Comparison of ENCODE assay signal across 11 mouse cellular contexts in the genomic region with DNA sequence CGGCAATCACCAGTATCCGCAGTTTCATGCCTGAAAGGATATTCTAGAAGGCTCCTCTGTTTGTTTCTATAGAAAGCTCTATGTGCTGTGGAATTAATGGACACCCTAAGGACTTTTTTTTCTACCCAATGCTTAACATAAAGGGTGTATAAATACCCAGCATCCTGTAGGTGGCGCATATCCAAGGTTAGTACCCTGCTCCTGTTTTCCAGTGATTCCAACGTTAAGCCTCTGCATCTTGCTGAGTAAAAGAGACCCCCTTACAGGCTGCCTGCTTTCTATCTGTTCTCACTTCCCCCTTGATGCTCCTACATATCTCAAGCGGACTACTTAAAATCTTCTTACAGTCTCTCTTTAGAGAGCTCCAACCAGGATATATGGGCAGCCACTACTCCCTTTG.
A peak's percentile ranks its signal among the peaks of the same experiment; 100 is the strongest.
DNase-seq lines count a peak whose midpoint lies in the region; ATAC-seq and TF ChIP-seq lines count a peak whose summit lies in the region.
"Had no signal": no experiment of that assay in that cellular context is flagged by ENCODE, and none has a peak within 500 bp of the region (broad histone marks: within the 10 kb centered on the region; RNA-seq: fewer than 3 reads in every experiment).

No protein-coding gene starts in this region.

- WGBS in hindbrain, embryonic 10.5 days: 28% methylated on average over 5 of the region's 5 CpGs
- 30% methylated on average over 5 of the region's 5 CpGs for WGBS in hindbrain, embryonic 13.5 days
- WGBS in hindbrain, embryonic 12.5 days: 30% methylated on average over 5 of the region's 5 CpGs
- WGBS in midbrain, postnatal 0 days: 24% methylated on average over 5 of the region's 5 CpGs
- WGBS in intestine, embryonic 15.5 days: 29% methylated on average over 5 of the region's 5 CpGs

- H3K9me3 ChIP-seq in hindbrain, embryonic 10.5 days: no peaks in the 10 kb centered on the region
- H3K9me3 ChIP-seq in hindbrain, embryonic 13.5 days: no peaks in the 10 kb centered on the region
- H3K9me3 ChIP-seq in hindbrain, embryonic 12.5 days (replicated peaks): 0 out of 2 replicates have a peak, but pooled peaks cover 3% of the 10 kb centered on the region
- H3K9me3 ChIP-seq in midbrain, postnatal 0 days (ENCODE audit: low read length): no peaks in the 10 kb centered on the region
- no peaks in the 10 kb centered on the region for H3K9me3 ChIP-seq in intestine, embryonic 15.5 days
- H3K9me3 ChIP-seq: heart, embryonic 15.5 days had no signal

- no peaks in the 10 kb centered on the region for H3K27me3 ChIP-seq in hindbrain, embryonic 10.5 days (ENCODE audit: insufficient read depth, poor library complexity, severe bottlenecking)
- no peaks in the 10 kb centered on the region for H3K27me3 ChIP-seq in hindbrain, embryonic 13.5 days
- no peaks in the 10 kb centered on the region for H3K27me3 ChIP-seq in hindbrain, embryonic 12.5 days
- no peaks in the 10 kb centered on the region for H3K27me3 ChIP-seq in midbrain, postnatal 0 days (ENCODE audit: insufficient read depth, low read length)
- no peaks in the 10 kb centered on the region for H3K27me3 ChIP-seq in intestine, embryonic 15.5 days (replicated peaks)
- H3K27me3 ChIP-seq: heart, embryonic 15.5 days had no signal

- no peak overlapping the region for H3K27ac ChIP-seq in hindbrain, embryonic 10.5 days
- H3K27ac ChIP-seq in hindbrain, embryonic 13.5 days: no peak overlapping the region
- no peak overlapping the region for H3K27ac ChIP-seq in cortical plate, adult 2 months (ENCODE audit: insufficient read depth, low read length)
- H3K27ac ChIP-seq in hindbrain, embryonic 12.5 days: no peak overlapping the region
- H3K27ac ChIP-seq in midbrain, postnatal 0 days (ENCODE audit: low read depth, low read length): no peak overlapping the region
- H3K27ac ChIP-seq in intestine, embryonic 15.5 days: no peak overlapping the region
- H3K27ac ChIP-seq: heart, embryonic 15.5 days; liver, embryonic 14.5 days had no signal

- peak; percentile 35; the same call in 1 of the 2 replicates for TF ChIP-seq CTCF in cortical plate, adult 2 months (IDR thresholded peaks at IDR 0.05; ENCODE audit: extremely low read depth, insufficient read depth, low read length)
- peak; percentile 79 for TF ChIP-seq CTCF in midbrain, postnatal 0 days (IDR thresholded peaks at IDR 0.05)

- ATAC-seq in hindbrain, embryonic 13.5 days (ENCODE audit: low FRiP score): no peak
- ATAC-seq in hindbrain, embryonic 12.5 days (ENCODE audit: low FRiP score): no peak
- ATAC-seq in midbrain, postnatal 0 days (ENCODE audit: low FRiP score): no peak
- ATAC-seq in erythroblast, adult 5-6 weeks (replicated peaks; ENCODE audit: low FRiP score, poor library complexity, severe bottlenecking): no peak
- no peak for ATAC-seq in intestine, embryonic 15.5 days

- no peaks in the 10 kb centered on the region for H3K4me1 ChIP-seq in hindbrain, embryonic 10.5 days (replicated peaks)
- H3K4me1 ChIP-seq in hindbrain, embryonic 13.5 days (replicated peaks): no peaks in the 10 kb centered on the region; the same call in 1 of the 2 replicates
- no peaks in the 10 kb centered on the region for H3K4me1 ChIP-seq in cortical plate, adult 2 months (ENCODE audit: control insufficient read depth, insufficient read depth, low read length)
- H3K4me1 ChIP-seq in hindbrain, embryonic 12.5 days: no peaks in the 10 kb centered on the region
- no peaks in the 10 kb centered on the region for H3K4me1 ChIP-seq in midbrain, postnatal 0 days (ENCODE audit: insufficient read depth, low read length)
- H3K4me1 ChIP-seq in intestine, embryonic 15.5 days (replicated peaks): no peaks in the 10 kb centered on the region
- H3K4me1 ChIP-seq: heart, embryonic 15.5 days had no signal

- no peak overlapping the region for H3K9ac ChIP-seq in hindbrain, embryonic 13.5 days
- no peak overlapping the region for H3K9ac ChIP-seq in hindbrain, embryonic 12.5 days
- no peak overlapping the region for H3K9ac ChIP-seq in midbrain, postnatal 0 days (replicated peaks; ENCODE audit: low read length, poor library complexity, severe bottlenecking)
- no peak overlapping the region for H3K9ac ChIP-seq in intestine, embryonic 15.5 days
- H3K9ac ChIP-seq: heart, embryonic 15.5 days; liver, embryonic 14.5 days had no signal

- no peaks in the 10 kb centered on the region for H3K36me3 ChIP-seq in hindbrain, embryonic 10.5 days
- H3K36me3 ChIP-seq in hindbrain, embryonic 13.5 days: no peaks in the 10 kb centered on the region
- no peaks in the 10 kb centered on the region for H3K36me3 ChIP-seq in hindbrain, embryonic 12.5 days
- H3K36me3 ChIP-seq in midbrain, postnatal 0 days (ENCODE audit: insufficient read depth, low read length): no peaks in the 10 kb centered on the region
- no peaks in the 10 kb centered on the region for H3K36me3 ChIP-seq in intestine, embryonic 15.5 days
- H3K36me3 ChIP-seq: heart, embryonic 15.5 days had no signal

- H3K4me3 ChIP-seq in hindbrain, embryonic 10.5 days: no peak overlapping the region
- no peak overlapping the region for H3K4me3 ChIP-seq in hindbrain, embryonic 13.5 days
- H3K4me3 ChIP-seq in cortical plate, adult 2 months (ENCODE audit: insufficient read depth, low read length): no peak overlapping the region
- H3K4me3 ChIP-seq in hindbrain, embryonic 12.5 days: no peak overlapping the region
- H3K4me3 ChIP-seq in midbrain, postnatal 0 days (ENCODE audit: low read depth, low read length): no peak overlapping the region
- H3K4me3 ChIP-seq in intestine, embryonic 15.5 days (replicated peaks): no peak overlapping the region
- H3K4me3 ChIP-seq: heart, embryonic 15.5 days had no signal

- DNase-seq in hindbrain, embryonic 10.5 days (ENCODE audit: low spot score): peak; percentile 35
- DNase-seq in midbrain, postnatal 0 days (ENCODE audit: low spot score): peak; percentile 86
- DNase-seq in B cell, adult 2 months: no peak
- DNase-seq: cerebellum, adult 8-10 months had no signal

- H3K4me2 ChIP-seq in hindbrain, embryonic 13.5 days: no peak overlapping the region
- H3K4me2 ChIP-seq in hindbrain, embryonic 12.5 days (replicated peaks): 0 out of 2 replicates have a peak overlapping the region, but pooled peaks have one; percentile 6
- peak overlapping the region; percentile 34 for H3K4me2 ChIP-seq in midbrain, postnatal 0 days (ENCODE audit: low read depth, low read length, poor library complexity, severe bottlenecking)
- no peak overlapping the region for H3K4me2 ChIP-seq in intestine, embryonic 15.5 days (replicated peaks)
- H3K4me2 ChIP-seq: heart, embryonic 15.5 days had no signal

- TF ChIP-seq POLR2A in cortical plate, adult 2 months (IDR thresholded peaks at IDR 0.05; ENCODE audit: extremely low read depth, insufficient read depth, low read length): no peak

Comparison
In these comparisons a context has a peak if more than half of its experiments do, and no peak if none do; other contexts are left out.
1. H3K4me2 ChIP-seq: peak in hindbrain, embryonic 12.5 days (single experiment) and midbrain, postnatal 0 days (single experiment); none in hindbrain, embryonic 13.5 days (single experiment) and intestine, embryonic 15.5 days (single experiment).
2. DNase-seq: peak in hindbrain, embryonic 10.5 days (single experiment) and midbrain, postnatal 0 days (single experiment); none in B cell, adult 2 months (0 of 2).